Mouse (Mus musculus): ENCODE results near the gene Slamf6. TPM values are rescaled to one million over a fixed set of nuclear protein-coding genes. Genes with fewer than 3 reads are reported as not detected.
"Not testable (repeated sequence)": the region's sequence is repeated elsewhere in the genome, so short reads cannot be mapped to it uniquely, and the experiment has no call there.

Gene Slamf6
- 1 to 10 TPM in 1 of 4 experiments, under 1 TPM in 1, not detected in 2; 0.89 to 1.3 TPM for total RNA-seq (2022)

DNA sequence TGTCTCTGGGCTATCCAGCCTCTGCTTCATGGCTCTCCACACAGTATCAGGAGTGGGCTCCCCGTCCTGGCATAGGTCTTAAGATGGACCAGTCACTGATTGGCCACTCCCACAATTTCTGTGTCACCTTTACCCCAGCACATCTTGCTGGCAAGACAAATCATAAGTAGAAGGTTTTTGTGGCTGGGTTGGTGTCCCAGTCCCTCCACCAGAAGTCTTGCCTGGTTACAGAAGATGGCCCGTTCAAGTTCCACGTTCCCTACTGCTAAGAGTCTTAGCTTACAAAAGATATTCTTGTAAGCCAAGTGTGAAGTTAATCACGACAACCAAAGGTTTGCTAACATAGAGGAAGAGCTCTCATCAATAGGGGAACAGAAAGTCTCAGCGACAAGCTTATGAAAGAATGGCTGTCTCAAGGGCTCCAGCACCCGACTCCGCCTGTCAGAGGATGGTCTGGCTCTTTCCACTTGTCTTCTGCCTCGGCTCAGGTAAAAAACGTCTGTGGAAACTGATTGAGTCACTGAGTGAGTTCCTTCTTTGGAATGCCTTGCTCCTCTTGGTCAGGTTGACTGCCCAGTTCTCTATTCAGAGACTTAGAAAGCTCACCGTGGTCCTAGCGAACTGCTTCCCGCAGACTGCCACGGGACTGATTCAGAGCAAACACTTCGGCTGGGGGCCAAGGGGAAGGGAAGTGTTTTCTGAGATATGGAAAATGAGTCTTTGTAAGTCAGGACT is at the start of gene Slamf6:
Gene Slamf6, plus strand, starts transcription at position 211 of the 735 bp plus-strand sequence.
- no peak for DNase-seq (ENCODE audit: low spot score in 2 of 2)

DNA sequence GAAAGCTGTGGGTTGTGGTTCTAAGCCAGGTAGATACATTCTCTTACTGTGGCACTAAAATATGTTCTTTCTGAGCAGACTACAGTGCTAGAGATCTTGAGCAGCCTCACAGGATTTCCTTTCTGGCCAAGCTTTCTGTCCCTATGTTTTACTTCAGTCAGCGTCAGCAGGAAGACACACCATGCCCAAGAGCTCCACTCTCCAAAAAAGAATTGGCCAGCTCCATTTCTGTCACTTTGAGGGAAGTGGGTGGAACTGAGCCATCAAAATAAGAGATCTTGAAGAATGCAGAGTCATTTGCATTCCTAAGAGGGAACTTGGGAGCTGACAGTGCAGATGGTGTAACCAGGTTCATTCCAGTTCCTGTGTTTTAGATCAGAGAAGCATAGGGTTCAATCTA is 30.3 kb upstream of the Slamf6 start:
- DNase-seq (ENCODE audit: low spot score in 2 of 2), result no peak

DNA sequence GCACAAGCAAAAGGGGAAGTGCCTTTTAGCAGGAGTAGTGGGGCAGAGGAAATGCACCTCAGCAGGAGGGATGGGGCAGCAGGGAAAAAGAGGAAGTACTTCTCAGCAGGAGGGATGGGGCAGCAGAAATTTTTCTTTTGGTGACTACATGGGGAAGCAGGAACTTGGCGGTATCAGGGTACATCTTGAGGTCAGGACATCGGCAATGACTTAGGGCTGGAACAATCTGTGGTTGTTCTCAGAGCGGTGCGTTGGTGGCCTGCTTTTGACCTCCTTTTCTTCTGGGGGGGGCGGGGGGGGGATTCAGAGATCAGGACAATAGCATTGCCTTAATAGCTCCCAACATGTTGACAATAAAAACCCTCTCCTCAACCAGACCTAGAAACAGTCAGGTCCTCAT is 22.0 kb upstream of the Slamf6 start, which contains the start of gene Gm10521:
Gene Gm10521, plus strand, starts transcription at position 301 of the 400 bp plus-strand sequence.
- DNase-seq (ENCODE audit: low spot score in 2 of 2), result not testable (repeated sequence)

DNA sequence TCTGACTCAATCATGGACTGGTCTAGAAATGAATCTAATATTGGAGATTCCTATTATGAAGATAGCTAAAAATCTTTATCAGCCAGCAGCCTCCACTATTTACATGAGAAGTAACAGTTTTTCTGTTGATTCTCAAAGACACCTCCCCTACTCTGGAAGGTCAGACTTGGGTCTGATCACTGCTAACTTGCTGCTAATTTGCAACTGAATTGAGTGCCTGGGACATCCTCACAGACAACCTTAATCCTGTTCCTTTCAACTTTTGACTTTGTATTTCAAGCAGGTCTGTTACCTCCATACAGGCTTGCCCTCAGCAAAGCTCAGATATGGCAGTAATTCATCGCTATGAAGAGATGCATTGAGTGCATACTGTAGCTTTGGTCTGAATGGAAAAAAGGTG is 13.3 kb upstream of the Slamf6 start:
- DNase-seq (ENCODE audit: low spot score in 2 of 2), result no peak

DNA sequence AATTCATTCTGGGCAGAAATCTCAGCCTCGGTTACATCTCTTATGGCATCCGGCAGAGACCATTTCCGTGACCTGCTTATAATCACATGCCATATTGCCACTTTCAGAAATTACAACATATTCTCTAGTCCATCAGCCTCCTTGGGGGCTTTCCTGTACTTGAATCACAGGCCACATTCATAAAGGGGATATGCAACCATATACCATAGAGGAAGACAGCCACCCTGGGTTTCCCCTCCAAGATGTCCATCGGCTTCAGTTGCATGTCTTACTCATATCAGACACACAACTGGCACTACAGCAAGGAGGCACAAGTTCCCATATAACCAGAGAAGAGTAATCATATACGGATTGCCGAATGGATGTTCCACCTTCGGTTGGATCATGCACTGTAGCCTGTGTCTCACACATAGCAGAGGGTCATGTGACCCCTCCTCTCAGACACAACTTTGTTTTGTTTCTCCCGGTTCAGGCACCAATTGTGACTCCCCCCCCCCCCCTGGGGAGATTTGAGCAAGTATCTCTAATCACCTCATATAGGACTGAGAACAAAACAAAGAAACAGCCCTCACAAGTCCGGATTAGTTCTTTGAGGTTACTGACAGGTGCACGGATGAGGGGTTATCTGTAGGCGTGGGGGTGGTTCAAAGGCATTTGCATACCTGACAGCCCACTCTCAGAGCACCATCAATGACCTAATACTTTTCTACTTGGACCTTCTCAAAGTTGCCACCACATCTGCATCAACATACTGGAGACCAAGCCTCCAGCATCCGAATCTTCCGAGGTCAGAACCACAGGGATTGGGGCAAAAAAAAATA is 1.5 kb upstream of the Slamf6 start:
- DNase-seq (ENCODE audit: low spot score in 2 of 2), result no peak

DNA sequence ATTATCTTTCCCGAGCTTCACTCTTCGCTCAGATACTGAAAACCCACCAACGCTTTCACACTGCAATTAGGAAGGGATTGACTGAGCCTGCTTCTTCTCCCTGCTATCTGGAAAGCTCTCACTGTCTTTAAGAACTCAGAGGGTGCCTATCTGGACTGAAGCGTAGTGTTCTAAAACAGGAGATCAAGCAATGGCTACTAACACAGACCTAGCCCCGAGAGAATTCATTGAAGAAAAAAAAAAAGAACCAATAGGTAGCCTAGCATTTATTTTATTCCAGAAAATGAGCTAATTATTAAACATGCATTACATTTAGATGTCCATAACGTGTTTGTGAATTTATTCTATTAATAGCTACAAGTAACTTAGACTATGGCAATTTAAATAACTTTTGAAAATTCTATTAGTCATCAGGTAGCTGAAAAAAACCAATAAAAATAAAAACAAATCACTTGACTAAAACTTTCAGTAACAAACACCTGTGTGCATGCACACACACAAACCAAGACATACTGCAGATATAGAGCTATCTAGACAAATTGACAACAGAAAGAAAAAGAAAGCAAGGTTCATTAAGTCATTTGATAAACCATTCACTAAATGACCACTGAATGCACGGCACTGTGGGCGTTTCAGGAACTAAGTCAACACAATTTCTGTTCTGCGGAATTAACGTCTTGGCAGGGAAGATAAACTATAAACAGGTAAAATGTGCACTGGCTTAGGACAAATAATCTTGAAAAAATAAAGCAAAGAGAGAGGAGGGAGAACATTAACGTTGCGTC is 1.0 kb downstream of the Slamf6 start:
- no peak for DNase-seq (ENCODE audit: low spot score in 2 of 2)

DNA sequence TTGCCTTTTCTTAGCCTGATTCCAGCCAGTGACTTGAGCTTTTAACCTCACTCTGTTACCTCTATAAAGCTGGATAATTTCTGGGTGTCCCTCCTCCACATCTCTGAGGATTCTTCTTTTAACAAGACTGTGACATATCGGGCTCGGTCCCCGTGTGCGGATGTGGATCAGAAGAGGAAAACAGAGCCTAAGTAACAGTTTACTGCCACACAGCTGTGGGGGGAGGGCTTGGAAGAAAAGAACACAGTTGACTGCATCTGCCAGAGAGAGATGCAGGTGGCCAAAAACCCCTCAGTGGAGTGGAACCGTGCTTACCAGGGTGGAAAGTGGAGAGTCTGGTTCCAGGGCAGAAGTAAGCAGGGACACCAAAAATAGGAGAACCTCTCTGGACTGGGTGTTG is 1.9 kb downstream of the Slamf6 start:
- no peak for DNase-seq (ENCODE audit: low spot score in 2 of 2)

DNA sequence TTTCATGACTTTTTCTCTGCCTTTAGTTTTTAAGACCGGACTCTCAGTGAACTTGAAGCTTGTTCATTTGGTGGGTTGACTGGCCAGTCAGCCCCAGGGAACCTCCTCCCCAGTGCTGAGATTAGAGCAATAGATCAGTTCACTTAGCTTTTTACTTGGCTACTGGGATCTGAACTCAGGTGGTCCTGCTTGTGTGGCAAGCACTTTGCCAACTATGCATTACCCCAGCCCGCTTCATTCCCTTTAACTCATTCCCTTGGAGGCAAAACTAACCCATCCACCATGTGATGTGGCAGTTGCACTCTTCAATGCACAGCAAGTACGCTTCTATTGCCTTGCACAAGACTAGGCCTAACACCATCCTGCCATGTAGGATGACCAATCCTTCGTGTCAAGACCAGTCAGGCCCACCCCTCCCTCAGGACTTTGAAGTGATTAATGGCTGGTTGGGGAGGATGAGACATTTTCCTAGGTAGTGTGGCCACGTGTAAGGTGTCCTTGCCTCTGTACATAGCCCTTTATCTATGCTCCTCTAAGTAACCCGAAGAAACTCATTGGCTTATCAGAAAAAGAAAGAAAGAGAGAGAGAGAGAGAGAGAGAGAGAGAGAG is 2.7 kb downstream of the Slamf6 start:
- DNase-seq (ENCODE audit: low spot score in 2 of 2), result no peak

DNA sequence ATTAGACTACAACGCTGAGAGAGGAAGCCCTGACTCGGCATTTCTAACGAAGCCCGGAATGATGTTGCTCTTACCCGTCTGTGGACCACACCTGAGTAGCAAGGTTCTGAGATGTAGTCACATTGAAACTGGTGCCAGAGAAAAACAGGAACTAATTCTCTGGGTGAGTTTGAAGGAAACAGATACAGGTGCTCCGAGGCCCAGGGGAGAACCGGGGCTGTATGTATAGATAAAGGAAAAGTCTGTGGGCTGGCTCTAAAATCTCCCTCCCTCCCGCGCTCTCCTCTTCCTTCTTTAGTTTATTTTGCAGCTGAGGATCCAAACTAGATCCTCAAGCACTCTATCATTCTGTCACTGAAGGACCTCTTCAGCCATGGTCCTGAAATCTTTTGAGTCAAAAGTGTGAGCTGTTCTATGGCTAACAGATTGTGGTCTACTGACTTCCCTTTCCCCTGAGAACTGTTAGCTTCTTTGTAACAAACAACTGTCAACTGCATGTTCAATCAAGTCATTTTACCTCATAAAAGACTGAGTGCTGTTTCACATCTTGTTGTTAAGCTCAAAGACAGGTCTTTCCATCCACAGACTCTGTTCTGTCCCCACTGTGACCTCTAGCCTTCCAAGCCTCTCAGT is 3.8 kb downstream of the Slamf6 start:
- no peak for DNase-seq (ENCODE audit: low spot score in 2 of 2)

DNA sequence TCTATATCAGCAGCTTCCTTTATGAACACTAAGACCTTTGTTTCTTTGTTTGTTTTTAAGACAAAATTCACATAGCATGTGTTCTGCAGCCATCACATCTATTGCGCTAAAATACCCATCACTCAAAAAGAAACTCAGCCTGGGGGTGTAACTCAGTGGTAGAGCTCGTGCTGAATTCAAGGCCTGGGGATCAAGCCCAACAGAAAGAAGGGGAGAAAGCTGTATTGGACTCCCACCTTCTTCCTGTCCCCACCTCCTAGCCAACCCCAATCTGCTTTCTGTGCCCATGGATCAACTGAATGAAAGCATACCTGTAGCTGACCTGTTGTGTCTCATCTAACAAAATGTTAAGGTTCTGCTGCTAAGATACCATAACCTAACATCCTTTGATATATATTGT is 4.3 kb downstream of the Slamf6 start:
- no peak for DNase-seq (ENCODE audit: low spot score in 2 of 2)

DNA sequence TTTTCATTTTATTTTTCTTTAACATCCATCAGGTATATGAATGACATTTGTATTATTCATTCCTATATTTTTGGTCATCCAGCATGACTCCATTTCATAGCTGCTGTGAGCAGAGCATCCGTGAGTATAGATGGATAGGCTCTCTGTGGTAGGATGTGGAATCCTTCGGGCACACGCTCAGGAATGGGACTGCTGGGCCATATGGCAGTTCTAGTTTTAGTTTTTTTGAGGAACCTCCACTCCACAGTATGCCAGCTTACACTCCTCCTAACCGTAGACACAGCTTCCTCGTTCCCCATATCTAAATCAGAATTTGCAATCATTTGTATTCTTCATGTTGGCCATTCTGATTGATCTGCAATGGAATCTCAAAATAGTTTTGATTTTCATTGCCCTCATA is 5.5 kb downstream of the Slamf6 start:
- no peak for DNase-seq (ENCODE audit: low spot score in 2 of 2)

DNA sequence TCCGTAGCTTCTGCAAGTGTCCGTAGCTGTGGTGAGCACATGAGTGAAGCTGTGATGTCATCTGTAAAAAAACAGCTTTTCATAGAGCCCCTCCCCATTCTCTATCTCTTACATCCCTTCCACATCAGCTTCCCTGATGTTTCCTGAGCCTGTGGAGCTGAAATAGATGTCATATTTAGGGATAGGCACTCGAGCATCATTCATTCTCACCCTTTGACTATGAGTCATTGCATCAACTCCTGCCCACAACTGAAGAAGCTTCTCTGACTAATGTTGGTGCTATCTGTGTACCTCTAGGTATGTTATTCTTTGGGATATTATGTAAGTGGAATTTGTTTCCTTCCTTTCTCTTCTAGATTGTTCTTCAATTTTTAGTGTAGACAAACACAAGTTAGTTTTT is 7.6 kb downstream of the Slamf6 start:
- DNase-seq (ENCODE audit: low spot score in 2 of 2), result no peak

DNA sequence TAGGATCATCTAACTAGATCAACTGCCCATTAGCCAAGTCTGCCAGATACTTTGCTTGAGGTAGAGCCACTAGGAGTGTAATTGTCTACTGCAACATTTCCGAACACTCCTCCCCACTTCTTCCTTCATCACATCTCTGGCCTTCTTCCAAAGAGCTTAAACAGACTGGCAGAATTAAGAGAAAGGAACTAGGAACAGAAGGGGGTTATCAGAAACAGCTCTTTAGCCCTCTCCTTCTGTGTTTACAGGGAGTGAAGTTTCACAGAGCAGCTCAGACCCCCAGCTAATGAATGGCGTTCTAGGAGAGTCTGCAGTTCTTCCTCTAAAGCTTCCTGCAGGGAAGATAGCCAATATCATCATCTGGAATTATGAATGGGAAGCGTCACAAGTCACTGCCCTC is 16.5 kb downstream of the Slamf6 start:
- DNase-seq (ENCODE audit: low spot score in 2 of 2), result no peak

DNA sequence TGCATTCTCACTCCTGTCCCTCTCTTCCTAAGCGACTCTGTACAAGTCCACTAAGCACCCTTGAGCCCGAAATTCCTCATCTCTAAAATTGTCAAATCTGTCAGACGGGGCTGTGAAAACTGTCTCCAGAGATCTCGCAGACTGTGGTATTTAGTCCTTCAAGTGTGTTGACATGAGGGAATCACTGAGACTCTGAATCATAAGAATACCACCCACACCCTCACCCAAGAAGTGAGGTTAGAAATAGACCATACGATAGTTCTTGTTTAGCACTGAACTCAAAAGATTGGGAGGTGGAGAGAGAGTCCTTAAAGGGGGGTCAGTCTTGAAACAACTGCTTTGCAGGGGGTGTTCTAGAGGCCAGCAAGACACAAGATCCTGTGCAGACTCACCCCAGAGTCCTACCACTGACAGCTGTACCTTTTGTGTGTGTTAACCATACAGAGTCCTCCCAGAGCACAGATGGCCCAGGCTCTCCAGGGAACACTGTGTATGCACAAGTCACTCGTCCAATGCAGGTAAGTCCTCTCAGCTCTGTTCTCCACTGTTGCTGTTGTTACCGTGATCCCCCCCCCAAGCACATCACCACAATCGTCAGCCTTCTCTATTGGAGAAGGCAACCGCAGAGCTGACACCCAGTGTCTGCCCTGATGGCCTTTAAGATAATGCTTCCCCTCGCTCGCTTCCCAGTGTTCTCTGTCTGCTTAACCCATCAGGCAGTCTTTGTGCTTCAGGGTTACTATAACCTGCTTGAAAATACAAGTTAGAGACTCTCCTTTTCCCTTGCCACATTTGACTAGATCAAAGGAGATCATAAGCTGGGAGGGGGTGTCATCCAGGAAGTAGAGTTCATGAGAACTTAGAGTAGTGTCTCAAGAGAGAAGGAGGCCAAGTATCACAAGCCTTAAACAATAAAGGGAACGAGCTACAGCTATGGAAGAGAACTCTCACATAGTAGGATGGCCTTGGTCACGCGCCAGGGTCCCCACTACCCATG is 21.9 kb downstream of the Slamf6 start:
- no peak for DNase-seq (ENCODE audit: low spot score in 2 of 2)

DNA sequence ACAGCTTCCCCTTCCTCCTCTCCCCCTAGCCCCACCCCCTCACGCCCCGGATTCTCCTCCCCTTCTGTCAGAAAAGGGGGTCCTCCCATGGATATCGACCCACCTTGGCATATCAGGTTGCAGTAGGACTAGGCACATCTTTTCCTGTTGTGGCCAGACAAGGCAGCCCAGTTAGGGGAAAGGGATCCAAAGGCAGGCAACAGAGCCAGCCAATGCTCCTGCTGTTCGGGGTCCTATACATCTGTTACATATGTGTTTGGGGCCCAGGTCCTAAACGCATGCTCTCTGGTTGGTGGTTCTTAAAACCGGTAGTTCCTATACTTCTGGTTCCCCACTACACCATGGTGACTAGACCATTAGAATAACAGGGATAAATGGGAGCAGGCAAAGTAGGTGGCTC is 23.3 kb downstream of the Slamf6 start:
- DNase-seq (ENCODE audit: low spot score in 2 of 2), result no peak

DNA sequence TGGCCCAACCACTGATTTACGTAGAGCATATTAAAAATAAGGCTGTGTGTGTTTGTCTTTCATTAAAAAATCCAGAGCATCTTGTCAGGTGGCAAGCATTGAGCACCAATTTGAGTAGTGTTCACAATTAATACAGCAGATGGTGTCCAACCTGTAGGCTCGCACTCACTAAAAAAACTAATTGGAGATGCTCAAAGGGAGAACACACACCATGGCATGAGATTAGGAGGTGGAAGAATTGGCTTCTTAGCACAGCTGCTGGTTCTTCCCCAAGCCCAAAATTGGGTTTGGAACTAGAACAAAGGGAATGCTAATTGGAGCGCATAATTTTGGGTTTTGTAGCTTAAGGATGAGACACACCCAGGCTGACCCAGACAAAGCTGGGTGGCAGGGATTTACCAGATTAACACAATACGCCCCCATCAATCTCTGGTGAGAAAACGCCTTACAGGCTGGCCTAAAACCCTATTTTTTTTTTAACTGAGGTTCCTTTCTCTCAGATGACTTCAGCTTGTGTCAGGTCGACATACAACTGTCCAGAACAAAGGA is 29.2 kb downstream of the Slamf6 start:
- no peak for DNase-seq (ENCODE audit: low spot score in 2 of 2)

DNA sequence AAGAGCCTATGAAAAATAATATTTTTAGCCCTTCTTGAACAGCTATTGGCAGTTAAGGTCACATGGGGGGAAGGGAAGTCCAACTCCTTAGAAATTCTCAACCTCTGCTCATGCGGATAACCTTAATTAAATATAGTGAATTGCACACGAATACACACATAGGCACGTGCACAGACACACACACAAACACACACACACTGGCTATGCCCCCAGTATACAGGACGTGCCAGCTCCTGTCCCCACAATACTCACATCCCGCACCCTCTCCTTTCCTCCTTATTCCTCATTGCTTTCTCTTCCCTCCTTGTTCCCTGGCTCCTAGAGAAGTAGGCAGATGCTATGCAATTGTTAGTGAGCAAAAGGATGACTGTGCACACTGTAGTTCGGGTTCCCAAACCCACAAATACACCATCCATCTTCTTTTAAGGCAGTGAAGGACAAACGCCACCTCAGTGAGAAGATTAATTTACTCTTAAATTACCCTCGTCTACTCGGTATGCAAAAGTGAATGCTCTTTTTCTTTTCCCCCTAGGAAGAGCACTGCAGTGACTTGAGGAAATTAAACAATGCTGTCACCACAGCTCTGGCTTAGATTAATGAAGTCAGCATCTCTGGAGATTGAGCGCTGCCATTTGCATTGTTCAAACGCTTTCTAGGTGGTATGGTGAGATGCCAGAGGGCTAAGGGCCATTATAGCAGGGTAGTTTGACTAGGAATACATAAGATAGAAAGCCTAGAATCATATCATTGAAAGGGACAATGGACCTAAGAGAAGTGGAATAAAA is 31.0 kb downstream of the Slamf6 start:
- no peak for DNase-seq (ENCODE audit: low spot score in 2 of 2)

DNA sequence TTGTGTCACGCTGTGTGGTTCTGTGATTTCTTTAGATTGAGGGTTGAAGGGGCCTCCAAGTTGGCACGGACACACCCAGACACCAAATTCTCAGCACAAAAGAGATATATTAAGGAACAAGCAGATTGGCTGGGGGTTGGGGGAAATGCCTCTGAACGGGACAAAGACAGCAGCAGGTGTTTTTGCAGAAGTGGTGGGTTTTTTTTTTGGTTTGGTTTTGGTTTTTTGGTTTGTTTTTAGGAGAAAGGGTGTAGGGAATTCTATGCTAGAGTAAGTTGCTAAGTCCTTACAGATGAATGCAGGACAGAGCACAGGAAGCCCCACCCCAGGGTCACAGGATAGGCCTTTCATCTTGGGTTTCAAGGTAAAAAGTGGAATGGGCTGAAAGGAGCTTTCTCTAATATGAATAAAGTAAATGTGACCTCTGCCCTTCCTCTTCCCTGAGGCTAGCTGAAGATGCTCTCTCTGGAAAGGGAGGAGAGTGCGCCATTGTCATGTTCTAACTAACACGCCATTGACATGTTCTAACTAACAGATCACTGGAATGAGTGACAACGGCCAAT is 31.7 kb downstream of the Slamf6 start:
- no peak for DNase-seq (ENCODE audit: low spot score in 2 of 2)
